Mouse (Mus musculus) ES-Bruce4 (cell line): Measurements from ENCODE around the gene 4930539E08Rik.

Source experiments
- CTCF ChIP-seq: IDR thresholded peaks from one replicate; pipeline ENCODE4 v1.8.1; 2011; ENCODE audit warnings: low read depth, low read length
- POLR2A ChIP-seq: IDR thresholded peaks from one replicate; pipeline ENCODE4 v1.8.1; 2011; ENCODE audit warnings: low read length; ENCODE audit not compliant: insufficient read depth

DNA sequence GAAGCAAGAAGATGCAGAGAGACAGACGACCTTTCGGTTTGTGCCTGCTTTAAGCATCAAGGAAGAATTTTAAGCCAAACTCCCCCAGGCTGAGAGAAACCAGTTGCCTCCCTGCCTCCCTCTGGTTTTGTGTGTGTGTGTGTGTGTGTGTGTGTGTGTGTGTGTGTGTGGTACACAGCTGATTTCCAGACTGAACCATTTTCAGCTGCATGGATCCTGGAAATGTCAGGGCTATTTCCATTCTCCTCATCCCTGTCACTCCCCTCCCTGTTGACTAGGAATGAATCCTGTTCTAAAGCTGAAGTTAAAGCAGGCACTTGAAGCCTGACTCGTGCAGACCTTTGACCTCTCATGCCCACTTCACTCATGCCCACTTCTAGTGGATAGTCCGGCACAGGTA, 40.9 kb downstream of the 4930539E08Rik start:
- no peak for TF ChIP-seq CTCF
- no peak for TF ChIP-seq POLR2A
